Mouse (Mus musculus): ENCODE data around the gene Fam49a.

- TF ChIP-seq CTCF (IDR thresholded peaks at IDR 0.05; ENCODE audit: control insufficient read depth, insufficient read depth, low read length) (no peak), POLR2A (IDR thresholded peaks at IDR 0.05; ENCODE audit: borderline replicate concordance, control insufficient read depth, low read depth, low read length) (no peak)
Observed at GRCm38 (mm10) chr12:12313919-12314318, 52.0 kb downstream of the Fam49a start.
